Mouse (Mus musculus) neural tube, embryonic 14.5 days (tissue): Measurements from ENCODE around the gene Igfbpl1. TPM values are rescaled to one million over a fixed set of nuclear protein-coding genes. Genes with fewer than 3 reads are reported as not detected.

Experiments
- ATAC-seq: fragments of 200-750 bp; cut with Nextera tagmentation; 2 replicates; pipeline ENCODE4 v1.8.0; 2017; ENCODE audit warnings: low read depth, mild to moderate bottlenecking, moderate TSS enrichment, moderate library complexity
- H3K27ac ChIP-seq: fragments of 300-500 bp; sonication (generic); 2 replicates; pipeline ENCODE4 v1.5.1; 2014; ENCODE audit warnings: low read depth, mild to moderate bottlenecking, control low read depth, low read length, moderate library complexity, mixed read lengths
- H3K27me3 ChIP-seq: fragments of 300-500 bp; sonication (generic); 2 replicates; pipeline ENCODE4 v1.6.1; 2014; ENCODE audit warnings: low read length; ENCODE audit not compliant: control insufficient read depth, insufficient read depth
- H3K36me3 ChIP-seq: fragments of 300-500 bp; sonication (generic); 2 replicates; pipeline ENCODE4 v1.6.1; 2014; ENCODE audit warnings: low read length, mixed read lengths; ENCODE audit not compliant: control insufficient read depth, insufficient read depth
- H3K4me1 ChIP-seq: fragments of 300-500 bp; sonication (generic); 2 replicates; pipeline ENCODE4 v1.6.1; 2014; ENCODE audit warnings: low read length; ENCODE audit not compliant: control insufficient read depth, insufficient read depth
- H3K4me2 ChIP-seq: fragments of 300-500 bp; sonication (generic); 2 replicates; pipeline ENCODE4 v1.6.1; 2014; ENCODE audit warnings: mild to moderate bottlenecking, low read depth, low read length, control low read depth
- H3K4me3 ChIP-seq: fragments of 300-500 bp; sonication (generic); 2 replicates; pipeline ENCODE4 v1.5.1; 2014; ENCODE audit warnings: low read depth, low read length, control low read depth, mixed read lengths
- H3K9ac ChIP-seq: fragments of 300-500 bp; sonication (generic); replicated peaks from 2 replicates; pipeline ENCODE4 v1.6.1; 2014; ENCODE audit warnings: low read depth, mild to moderate bottlenecking, control low read depth, low read length, mixed read lengths
- H3K9me3 ChIP-seq: fragments of 300-500 bp; sonication (generic); 2 replicates; pipeline ENCODE4 v1.6.1; 2016; ENCODE audit warnings: low read length; ENCODE audit not compliant: control insufficient read depth
- WGBS: fragments of 180-500 bp; shearing (Covaris S2); extraction: QIAGEN DNeasy Blood & Tissue Kit; methylation state at CpG from one replicate; pipeline ENCODE4 v1.1.7; 2014; 5-methylcytosine and 5-hydroxymethylcytosine counted together
- polyA plus RNA-seq: library from polyadenylated mRNA; unstranded; fragments of >200 nt; fragmentation: Nextera tagmentation; extraction: Ambion mirVana; gene quantifications from 2 replicates; pipeline ENCODE4 v1.2.1, GENCODE M21; 2014

Igfbpl1 gene
- polyA plus RNA-seq, 1 experiment from 2014 or later: 55.7 TPM

- no peak overlapping the region for H3K9ac ChIP-seq
- no peak overlapping the region for H3K4me2 ChIP-seq
- no peak for ATAC-seq
- H3K4me3 ChIP-seq: no peak overlapping the region
- no peaks in the 10 kb centered on the region for H3K9me3 ChIP-seq
- H3K27me3 ChIP-seq: no peaks in the 10 kb centered on the region
- H3K27ac ChIP-seq: no peak overlapping the region
- no peaks in the 10 kb centered on the region for H3K4me1 ChIP-seq
- no peaks in the 10 kb centered on the region for H3K36me3 ChIP-seq
- 30% methylated on average over 1 of the region's 1 CpGs for WGBS
Observed at GRCm38 (mm10) chr4:45849419-45849818, 22.7 kb upstream of the Igfbpl1 start.

- no peak overlapping the region for H3K9ac ChIP-seq
- no peak for ATAC-seq
- no peaks in the 10 kb centered on the region for H3K9me3 ChIP-seq
- H3K36me3 ChIP-seq: no peaks in the 10 kb centered on the region
- 14% methylated on average over 10 of the region's 10 CpGs for WGBS
- no peak overlapping the region for H3K4me2 ChIP-seq
- no peaks in the 10 kb centered on the region for H3K27me3 ChIP-seq
- H3K4me3 ChIP-seq: no peak overlapping the region
- H3K4me1 ChIP-seq: no peaks in the 10 kb centered on the region
- peak overlapping the region; percentile 10; the same call in 1 of the 2 replicates for H3K27ac ChIP-seq
Observed at GRCm38 (mm10) chr4:45848825-45849156, 22.1 kb upstream of the Igfbpl1 start.

GRCm38 (mm10) chr4:45848109-45848824 lies 21.5 kb upstream of the Igfbpl1 start, which contains the start of gene Stra6l:
TSS of gene Stra6l (plus strand) at chr4:45848664.
- H3K36me3 ChIP-seq: no peaks in the 10 kb centered on the region
- no peak within 1 kb of the TSS for H3K9ac ChIP-seq
- no peaks in the 10 kb centered on the region for H3K27me3 ChIP-seq
- H3K27ac ChIP-seq: peak within 1 kb of the TSS; percentile 10; the same call in 1 of the 2 replicates
- ATAC-seq: no peak
- WGBS: 18% methylated on average over 10 of the region's 10 CpGs
- H3K4me1 ChIP-seq: no peaks in the 10 kb centered on the region
- no peak within 1 kb of the TSS for H3K4me3 ChIP-seq
- no peaks in the 10 kb centered on the region for H3K9me3 ChIP-seq
- no peak within 1 kb of the TSS for H3K4me2 ChIP-seq

GRCm38 (mm10) chr4:45846263-45846662 lies 19.5 kb upstream of the Igfbpl1 start:
- no peak for ATAC-seq
- Histone ChIP-seq H3K4me3 (no peak overlapping the region), H3K9me3 (no peaks in the 10 kb centered on the region), H3K4me2 (no peak overlapping the region), H3K27me3 (no peaks in the 10 kb centered on the region), H3K9ac (no peak overlapping the region), H3K27ac (no peak overlapping the region), H3K4me1 (no peaks in the 10 kb centered on the region), H3K36me3 (no peaks in the 10 kb centered on the region)
- 91% methylated on average over 2 of the region's 2 CpGs for WGBS

GRCm38 (mm10) chr4:45844355-45844754 lies 17.6 kb upstream of the Igfbpl1 start:
- Histone ChIP-seq H3K4me2 (no peak overlapping the region), H3K4me3 (no peak overlapping the region), H3K27ac (no peak overlapping the region), H3K4me1 (no peaks in the 10 kb centered on the region), H3K36me3 (no peaks in the 10 kb centered on the region), H3K27me3 (no peaks in the 10 kb centered on the region), H3K9ac (no peak overlapping the region), H3K9me3 (no peaks in the 10 kb centered on the region)
- WGBS: 57% methylated on average over 14 of the region's 14 CpGs
- ATAC-seq: no peak

GRCm38 (mm10) chr4:45833461-45833860 lies 6.7 kb upstream of the Igfbpl1 start:
- no peak overlapping the region for H3K4me2 ChIP-seq
- no peak overlapping the region for H3K4me3 ChIP-seq
- no peaks in the 10 kb centered on the region for H3K27me3 ChIP-seq
- H3K27ac ChIP-seq: no peak overlapping the region
- H3K9ac ChIP-seq: no peak overlapping the region
- no peaks in the 10 kb centered on the region for H3K9me3 ChIP-seq
- H3K36me3 ChIP-seq: no peaks in the 10 kb centered on the region
- peaks cover 26% of the 10 kb centered on the region for H3K4me1 ChIP-seq
- ATAC-seq: no peak
- WGBS: 36% methylated on average over 5 of the region's 5 CpGs

- Histone ChIP-seq H3K9ac (no peak overlapping the region), H3K4me2 (no peak overlapping the region), H3K36me3 (no peaks in the 10 kb centered on the region), H3K4me3 (no peak overlapping the region), H3K4me1 (peaks cover 27% of the 10 kb centered on the region), H3K27me3 (no peaks in the 10 kb centered on the region), H3K9me3 (no peaks in the 10 kb centered on the region), H3K27ac (no peak overlapping the region)
- 55% methylated on average over 7 of the region's 7 CpGs for whole genome bisulfite sequencing
- ATAC-seq: no peak
Observed at GRCm38 (mm10) chr4:45831996-45832395, 5.3 kb upstream of the Igfbpl1 start.

- peak overlapping the region; percentile 80 for H3K27ac ChIP-seq
- H3K36me3 ChIP-seq: no peaks in the 10 kb centered on the region
- no peak overlapping the region for H3K4me2 ChIP-seq
Observed at GRCm38 (mm10) chr4:45829907-45830759, 3.4 kb upstream of the Igfbpl1 start.

More at GRCm38 (mm10) chr4:45829907-45830759, 3.4 kb upstream of the Igfbpl1 start:
- Histone ChIP-seq H3K27me3 (peaks cover 4% of the 10 kb centered on the region; the same call in 1 of the 2 replicates), H3K9me3 (no peaks in the 10 kb centered on the region), H3K4me3 (no peak overlapping the region), H3K9ac (peak overlapping the region; percentile 21; the same call in 1 of the 2 replicates), H3K4me1 (peaks cover 30% of the 10 kb centered on the region)
- 17% methylated on average over 13 of the region's 13 CpGs for WGBS
- no peak for ATAC-seq
